Mouse (Mus musculus): ENCODE results near the gene Rab13. TPM values are rescaled to one million over a fixed set of nuclear protein-coding genes. Genes with fewer than 3 reads are reported as not detected.

Gene Rab13
- polyA plus RNA-seq, 1 experiment = 10.2 TPM

GRCm38 (mm10) chr3:90231507-90232333 is 18.2 kb downstream of the Rab13 start, which contains the start of gene Jtb:
Gene Jtb (plus strand): TSS chr3:90231597.
- peak; percentile 93 to 95 for DNase-seq
- no peak for TF ChIP-seq CTCF (IDR thresholded peaks at IDR 0.05; ENCODE audit: borderline replicate concordance, insufficient read depth, low read depth, low read length)
- peak; percentile 75 for TF ChIP-seq POLR2A (IDR thresholded peaks at IDR 0.05; ENCODE audit: borderline replicate concordance, insufficient read depth, low read length)
- peak within 1 kb of the TSS; percentile 70 for H3K4me3 ChIP-seq (replicated peaks; ENCODE audit: insufficient read depth, low read depth, low read length)
- H3K4me1 ChIP-seq (ENCODE audit: control insufficient read depth, insufficient read depth, low read length) = no peaks in the 10 kb centered on the region
- under 1% methylated on average over 61 of the region's 61 CpGs for whole genome bisulfite sequencing
- H3K27me3 ChIP-seq (ENCODE audit: control insufficient read depth, insufficient read depth, low read length) = no peaks in the 10 kb centered on the region
- no peak within 1 kb of the TSS for H3K27ac ChIP-seq (ENCODE audit: insufficient read depth, low read length)

- Histone ChIP-seq H3K4me1 (ENCODE audit: control insufficient read depth, insufficient read depth, low read length) (no peaks in the 10 kb centered on the region), H3K27me3 (ENCODE audit: control insufficient read depth, insufficient read depth, low read length) (no peaks in the 10 kb centered on the region), H3K4me3 (replicated peaks; ENCODE audit: insufficient read depth, low read depth, low read length) (no peak overlapping the region), H3K27ac (ENCODE audit: insufficient read depth, low read length) (no peak overlapping the region)
- TF ChIP-seq POLR2A (IDR thresholded peaks at IDR 0.05; ENCODE audit: borderline replicate concordance, insufficient read depth, low read length) (no peak), CTCF (IDR thresholded peaks at IDR 0.05; ENCODE audit: borderline replicate concordance, insufficient read depth, low read depth, low read length) (no peak)
- WGBS = 81% methylated on average over 2 of the region's 2 CpGs
- DNase-seq = no peak
Measured at GRCm38 (mm10) chr3:90241251-90241650, 27.8 kb downstream of the Rab13 start.

GRCm38 (mm10) chr3:90241669-90242358 is 28.3 kb downstream of the Rab13 start:
- Histone ChIP-seq H3K4me1 (ENCODE audit: control insufficient read depth, insufficient read depth, low read length) (no peaks in the 10 kb centered on the region), H3K27ac (ENCODE audit: insufficient read depth, low read length) (no peak overlapping the region), H3K4me3 (replicated peaks; ENCODE audit: insufficient read depth, low read depth, low read length) (no peak overlapping the region), H3K27me3 (ENCODE audit: control insufficient read depth, insufficient read depth, low read length) (no peaks in the 10 kb centered on the region)
- 87% methylated on average over 10 of the region's 10 CpGs for WGBS
- DNase-seq = no peak
- TF ChIP-seq CTCF (IDR thresholded peaks at IDR 0.05; ENCODE audit: borderline replicate concordance, insufficient read depth, low read depth, low read length) = no peak
- TF ChIP-seq POLR2A (IDR thresholded peaks at IDR 0.05; ENCODE audit: borderline replicate concordance, insufficient read depth, low read length) = no peak

GRCm38 (mm10) chr3:90242984-90243775 is 29.7 kb downstream of the Rab13 start, which contains the start of gene Creb3l4:
Gene Creb3l4 (minus strand): TSS chr3:90243512.
- 24% methylated on average over 19 of the region's 19 CpGs for WGBS
- Histone ChIP-seq H3K27ac (ENCODE audit: insufficient read depth, low read length) (no peak within 1 kb of the TSS), H3K4me3 (replicated peaks; ENCODE audit: insufficient read depth, low read depth, low read length) (no peak within 1 kb of the TSS), H3K27me3 (ENCODE audit: control insufficient read depth, insufficient read depth, low read length) (no peaks in the 10 kb centered on the region), H3K4me1 (ENCODE audit: control insufficient read depth, insufficient read depth, low read length) (no peaks in the 10 kb centered on the region)
- no peak for DNase-seq
- TF ChIP-seq CTCF (IDR thresholded peaks at IDR 0.05; ENCODE audit: borderline replicate concordance, insufficient read depth, low read depth, low read length) (no peak), POLR2A (IDR thresholded peaks at IDR 0.05; ENCODE audit: borderline replicate concordance, insufficient read depth, low read length) (no peak)

GRCm38 (mm10) chr3:90245406-90245805 is 31.9 kb downstream of the Rab13 start:
- no peak overlapping the region for H3K4me3 ChIP-seq (replicated peaks; ENCODE audit: insufficient read depth, low read depth, low read length)
- 80% methylated on average over 2 of the region's 2 CpGs for WGBS
- no peaks in the 10 kb centered on the region for H3K27me3 ChIP-seq (ENCODE audit: control insufficient read depth, insufficient read depth, low read length)
- H3K4me1 ChIP-seq (ENCODE audit: control insufficient read depth, insufficient read depth, low read length) = no peaks in the 10 kb centered on the region
- no peak for DNase-seq
- no peak overlapping the region for H3K27ac ChIP-seq (ENCODE audit: insufficient read depth, low read length)
- TF ChIP-seq POLR2A (IDR thresholded peaks at IDR 0.05; ENCODE audit: borderline replicate concordance, insufficient read depth, low read length) = no peak
- TF ChIP-seq CTCF (IDR thresholded peaks at IDR 0.05; ENCODE audit: borderline replicate concordance, insufficient read depth, low read depth, low read length) = no peak

GRCm38 (mm10) chr3:90247630-90247959 is 34.1 kb downstream of the Rab13 start:
- Histone ChIP-seq H3K4me1 (ENCODE audit: control insufficient read depth, insufficient read depth, low read length) (peaks cover 5% of the 10 kb centered on the region), H3K27me3 (ENCODE audit: control insufficient read depth, insufficient read depth, low read length) (no peaks in the 10 kb centered on the region), H3K27ac (ENCODE audit: insufficient read depth, low read length) (peak overlapping the region; percentile 55), H3K4me3 (replicated peaks; ENCODE audit: insufficient read depth, low read depth, low read length) (peak overlapping the region; percentile 53)
- WGBS = 0% methylated on average over 3 of the region's 3 CpGs
- DNase-seq = no peak
- TF ChIP-seq CTCF (IDR thresholded peaks at IDR 0.05; ENCODE audit: borderline replicate concordance, insufficient read depth, low read depth, low read length) = no peak
- no peak for TF ChIP-seq POLR2A (IDR thresholded peaks at IDR 0.05; ENCODE audit: borderline replicate concordance, insufficient read depth, low read length)

GRCm38 (mm10) chr3:90247960-90248745 is 34.7 kb downstream of the Rab13 start, which contains the start of gene Slc39a1:
Gene Slc39a1 (plus strand): TSS chr3:90248172.
- TF ChIP-seq CTCF (IDR thresholded peaks at IDR 0.05; ENCODE audit: borderline replicate concordance, insufficient read depth, low read depth, low read length) (no peak), POLR2A (IDR thresholded peaks at IDR 0.05; ENCODE audit: borderline replicate concordance, insufficient read depth, low read length) (peak; percentile 49; the same call in 1 of the 2 replicates)
- H3K27ac ChIP-seq (ENCODE audit: insufficient read depth, low read length) = peak within 1 kb of the TSS; percentile 92
- WGBS = 1% methylated on average over 44 of the region's 44 CpGs
- H3K27me3 ChIP-seq (ENCODE audit: control insufficient read depth, insufficient read depth, low read length) = no peaks in the 10 kb centered on the region
- DNase-seq = peak; percentile 92 to 94
- H3K4me1 ChIP-seq (ENCODE audit: control insufficient read depth, insufficient read depth, low read length) = peaks cover 5% of the 10 kb centered on the region
- peak within 1 kb of the TSS; percentile 96 for H3K4me3 ChIP-seq (replicated peaks; ENCODE audit: insufficient read depth, low read depth, low read length)
